Mouse (Mus musculus): Measurements from ENCODE around the gene Grpel1. TPM values are rescaled to one million over a fixed set of nuclear protein-coding genes. Genes with fewer than 3 reads are reported as not detected.

Gene Grpel1
- polyA plus RNA-seq, 1 experiment = 46.3 TPM

DNA sequence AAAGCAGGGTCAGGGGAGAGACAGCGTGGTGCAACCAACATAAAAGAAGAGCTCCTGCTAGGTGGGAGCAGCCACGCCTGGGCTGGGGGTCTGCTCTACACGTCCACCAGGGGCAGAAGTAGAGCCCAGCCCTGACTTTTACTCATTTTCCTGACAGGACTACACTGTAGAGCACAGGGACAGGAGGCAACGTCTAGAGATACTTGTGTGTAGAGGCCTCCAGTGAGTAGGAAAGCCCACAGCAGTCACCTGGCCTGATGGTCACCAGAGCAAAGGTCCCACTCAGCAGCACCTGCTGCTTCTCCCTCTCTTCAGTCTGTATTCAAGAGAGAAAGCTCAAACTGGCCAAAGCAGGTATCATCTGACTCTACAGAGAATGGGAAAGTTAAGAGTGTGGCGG lies 40.8 kb downstream of the Grpel1 start:
- no peak overlapping the region for H3K4me3 ChIP-seq
- TF ChIP-seq TCF3 (IDR thresholded peaks at IDR 0.05; ENCODE audit: insufficient read length, low read depth) = no peak
- TF ChIP-seq MAX (IDR thresholded peaks at IDR 0.05; ENCODE audit: low read depth) = no peak
- H3K79me2 ChIP-seq (ENCODE audit: control insufficient read depth, insufficient read depth) = no peaks in the 10 kb centered on the region
- H3K4me2 ChIP-seq (ENCODE audit: low read depth) = no peak overlapping the region
- H3K36me3 ChIP-seq (ENCODE audit: control insufficient read depth, insufficient read depth) = no peaks in the 10 kb centered on the region
- no peaks in the 10 kb centered on the region for H3K27me3 ChIP-seq (ENCODE audit: control insufficient read depth, insufficient read depth, insufficient read length)
- H3ac ChIP-seq (ENCODE audit: control insufficient read depth, insufficient read length) = no peak overlapping the region

DNA sequence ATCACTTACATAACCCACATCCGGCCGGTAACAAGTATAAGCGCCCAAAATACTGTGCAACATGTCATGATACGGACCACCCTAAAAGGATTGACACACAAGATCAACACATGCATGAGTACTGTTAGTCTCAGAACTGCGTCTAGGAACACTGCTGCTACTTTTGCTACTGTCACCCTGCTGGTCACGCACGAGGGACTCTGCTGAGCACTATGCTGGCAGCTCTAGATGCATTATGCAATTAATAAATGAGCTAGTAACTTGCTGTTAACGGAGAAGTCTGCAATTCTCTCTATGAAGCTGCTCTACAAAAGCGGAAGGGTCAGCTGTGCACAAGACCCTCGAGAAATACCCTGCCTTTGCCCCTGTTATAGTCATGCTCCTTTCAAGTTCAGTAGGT lies 43.6 kb downstream of the Grpel1 start:
- peaks cover 10% of the 10 kb centered on the region for H3K36me3 ChIP-seq (ENCODE audit: control insufficient read depth, insufficient read depth)
- H3K27me3 ChIP-seq (ENCODE audit: control insufficient read depth, insufficient read depth, insufficient read length) = no peaks in the 10 kb centered on the region
- no peak overlapping the region for H3K4me3 ChIP-seq
- TF ChIP-seq USF1 (IDR thresholded peaks at IDR 0.05; ENCODE audit: low read depth) (no peak), SRF (IDR thresholded peaks at IDR 0.05; ENCODE audit: control insufficient read depth, insufficient read length, low read depth) (no peak), CEBPB (IDR thresholded peaks at IDR 0.05; ENCODE audit: insufficient read depth, poor library complexity, severe bottlenecking) (no peak), MAX (IDR thresholded peaks at IDR 0.05; ENCODE audit: low read depth) (no peak), MYOD1 (IDR thresholded peaks at IDR 0.05; ENCODE audit: control insufficient read depth in 1 of 3, insufficient read length in 2 of 3, low read depth in 2 of 3) (no peak), TCF3 (IDR thresholded peaks at IDR 0.05; ENCODE audit: insufficient read length, low read depth) (no peak), REST (IDR thresholded peaks at IDR 0.05; ENCODE audit: insufficient read depth, insufficient read length) (no peak), MYOG (IDR thresholded peaks at IDR 0.05; ENCODE audit: control insufficient read depth in 1 of 3, insufficient read depth in 1 of 3, insufficient read length in 2 of 3, low read depth in 2 of 3) (no peak), E2F4 (IDR thresholded peaks at IDR 0.05; ENCODE audit: insufficient read depth) (no peak), POLR2A (IDR thresholded peaks at IDR 0.05; ENCODE audit: insufficient read length, low read depth) (no peak)
- H3ac ChIP-seq (ENCODE audit: control insufficient read depth, insufficient read length) = no peak overlapping the region
- no peaks in the 10 kb centered on the region for H3K79me2 ChIP-seq (ENCODE audit: control insufficient read depth, insufficient read depth)
- no peak overlapping the region for H3K4me2 ChIP-seq (ENCODE audit: low read depth)

GRCm38 (mm10) chr5:36510956-36511355 lies 46.2 kb downstream of the Grpel1 start:
- Histone ChIP-seq H3K4me3 (no peak overlapping the region), H3K27me3 (ENCODE audit: control insufficient read depth, insufficient read depth, insufficient read length) (no peaks in the 10 kb centered on the region), H3K79me2 (ENCODE audit: control insufficient read depth, insufficient read depth) (no peaks in the 10 kb centered on the region), H3ac (ENCODE audit: control insufficient read depth, insufficient read length) (no peak overlapping the region), H3K4me2 (ENCODE audit: low read depth) (no peak overlapping the region), H3K36me3 (ENCODE audit: control insufficient read depth, insufficient read depth) (peaks cover 14% of the 10 kb centered on the region)
- no peak for TF ChIP-seq TCF12 (IDR thresholded peaks at IDR 0.05; ENCODE audit: insufficient read depth, poor library complexity, severe bottlenecking)
- no peak for TF ChIP-seq CEBPB (IDR thresholded peaks at IDR 0.05; ENCODE audit: insufficient read depth, poor library complexity, severe bottlenecking)
- no peak for TF ChIP-seq USF1 (IDR thresholded peaks at IDR 0.05; ENCODE audit: low read depth)
- TF ChIP-seq TCF3 (IDR thresholded peaks at IDR 0.05; ENCODE audit: insufficient read length, low read depth) = no peak
- TF ChIP-seq SRF (IDR thresholded peaks at IDR 0.05; ENCODE audit: control insufficient read depth, insufficient read length, low read depth) = no peak
- no peak for TF ChIP-seq MYOD1 (IDR thresholded peaks at IDR 0.05; ENCODE audit: control insufficient read depth in 1 of 3, insufficient read length in 2 of 3, low read depth in 2 of 3)
- no peak for TF ChIP-seq POLR2A (IDR thresholded peaks at IDR 0.05; ENCODE audit: insufficient read length, low read depth)
- no peak for TF ChIP-seq E2F4 (IDR thresholded peaks at IDR 0.05; ENCODE audit: insufficient read depth)
- no peak for TF ChIP-seq REST (IDR thresholded peaks at IDR 0.05; ENCODE audit: insufficient read depth, insufficient read length)
- TF ChIP-seq POLR2AphosphoS2 (IDR thresholded peaks at IDR 0.05; ENCODE audit: insufficient read length, low read depth) = no peak
- no peak for TF ChIP-seq MYOG (IDR thresholded peaks at IDR 0.05; ENCODE audit: control insufficient read depth in 1 of 3, insufficient read depth in 1 of 3, insufficient read length in 2 of 3, low read depth in 2 of 3)
- no peak for TF ChIP-seq MAX (IDR thresholded peaks at IDR 0.05; ENCODE audit: low read depth)

DNA sequence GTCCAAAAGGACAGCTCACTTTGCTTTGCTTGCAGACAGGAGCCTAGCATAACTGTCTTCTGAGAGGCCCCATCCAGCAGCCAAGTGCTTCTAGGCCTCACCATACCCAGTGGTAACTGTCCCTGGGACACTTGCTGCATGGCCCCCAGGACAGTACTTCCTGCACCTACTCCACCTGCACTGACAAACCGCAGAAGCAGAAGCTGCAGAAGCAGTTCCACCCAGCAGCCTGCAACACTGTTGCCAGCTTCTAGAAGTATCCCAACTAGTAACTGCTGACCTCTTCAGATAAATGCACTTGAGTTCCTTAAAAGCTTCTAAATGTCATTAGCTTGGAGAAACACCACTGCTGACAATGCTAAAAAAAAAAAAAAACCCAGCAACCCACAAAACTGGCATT lies 50.3 kb downstream of the Grpel1 start:
- no peaks in the 10 kb centered on the region for H3K27me3 ChIP-seq (ENCODE audit: control insufficient read depth, insufficient read depth, insufficient read length)
- H3ac ChIP-seq (ENCODE audit: control insufficient read depth, insufficient read length) = no peak overlapping the region
- TF ChIP-seq TCF3 (IDR thresholded peaks at IDR 0.05; ENCODE audit: insufficient read length, low read depth) = no peak
- TF ChIP-seq SRF (IDR thresholded peaks at IDR 0.05; ENCODE audit: control insufficient read depth, insufficient read length, low read depth) = no peak
- TF ChIP-seq E2F4 (IDR thresholded peaks at IDR 0.05; ENCODE audit: insufficient read depth) = no peak
- TF ChIP-seq MYOG (IDR thresholded peaks at IDR 0.05; ENCODE audit: control insufficient read depth in 1 of 3, insufficient read depth in 1 of 3, insufficient read length in 2 of 3, low read depth in 2 of 3) = no peak
- TF ChIP-seq CEBPB (IDR thresholded peaks at IDR 0.05; ENCODE audit: insufficient read depth, poor library complexity, severe bottlenecking) = no peak
- TF ChIP-seq POLR2AphosphoS2 (IDR thresholded peaks at IDR 0.05; ENCODE audit: insufficient read length, low read depth) = no peak
- no peak for TF ChIP-seq REST (IDR thresholded peaks at IDR 0.05; ENCODE audit: insufficient read depth, insufficient read length)
- no peak for TF ChIP-seq MYOD1 (IDR thresholded peaks at IDR 0.05; ENCODE audit: control insufficient read depth in 1 of 3, insufficient read length in 2 of 3, low read depth in 2 of 3)
- no peak for TF ChIP-seq TCF12 (IDR thresholded peaks at IDR 0.05; ENCODE audit: insufficient read depth, poor library complexity, severe bottlenecking)
- TF ChIP-seq POLR2A (IDR thresholded peaks at IDR 0.05; ENCODE audit: insufficient read length, low read depth) = no peak
- H3K79me2 ChIP-seq (ENCODE audit: control insufficient read depth, insufficient read depth) = no peaks in the 10 kb centered on the region
- H3K36me3 ChIP-seq (ENCODE audit: control insufficient read depth, insufficient read depth) = peaks cover 20% of the 10 kb centered on the region
- no peak overlapping the region for H3K4me2 ChIP-seq (ENCODE audit: low read depth)
- H3K4me3 ChIP-seq = no peak overlapping the region

DNA sequence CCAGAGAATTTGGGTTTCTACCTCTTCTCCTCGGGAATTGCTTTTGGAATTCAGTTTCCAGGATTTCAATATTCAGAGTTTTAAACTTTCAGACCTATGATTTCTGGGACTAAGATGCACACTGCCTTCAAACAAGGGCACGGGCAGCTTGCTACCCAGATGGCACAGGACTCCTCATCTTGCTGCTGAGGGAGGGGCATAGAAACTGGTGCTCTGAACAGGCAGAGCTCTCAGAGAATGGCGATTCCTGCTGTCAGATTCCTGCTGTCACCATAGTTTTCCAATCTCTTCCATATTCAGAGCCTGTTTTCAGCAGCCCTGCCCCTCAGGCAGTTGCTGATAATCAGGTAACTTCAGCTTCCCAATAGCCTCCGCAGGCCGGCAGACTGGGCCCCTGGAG lies 50.8 kb downstream of the Grpel1 start:
- H3K36me3 ChIP-seq (ENCODE audit: control insufficient read depth, insufficient read depth) = peaks cover 20% of the 10 kb centered on the region
- H3K79me2 ChIP-seq (ENCODE audit: control insufficient read depth, insufficient read depth) = no peaks in the 10 kb centered on the region
- no peak overlapping the region for H3K4me2 ChIP-seq (ENCODE audit: low read depth)
- H3K27me3 ChIP-seq (ENCODE audit: control insufficient read depth, insufficient read depth, insufficient read length) = no peaks in the 10 kb centered on the region
- H3ac ChIP-seq (ENCODE audit: control insufficient read depth, insufficient read length) = no peak overlapping the region
- TF ChIP-seq TCF12 (IDR thresholded peaks at IDR 0.05; ENCODE audit: insufficient read depth, poor library complexity, severe bottlenecking) (no peak), POLR2A (IDR thresholded peaks at IDR 0.05; ENCODE audit: insufficient read length, low read depth) (no peak)
- no peak overlapping the region for H3K4me3 ChIP-seq

All from myocyte (in vitro differentiated cells).